Mouse (Mus musculus) urinary bladder, postnatal 36 days (tissue): ENCODE results near the gene Gm3646.

Experiments
- DNase-seq, 2 experiments: peaks; one replicate each; pipeline ENCODE4 v3.0.0; 2022; ENCODE audit warnings: low spot score in 2 of 2, mixed read lengths in 1 of 2

The Gm3646 gene

DNA sequence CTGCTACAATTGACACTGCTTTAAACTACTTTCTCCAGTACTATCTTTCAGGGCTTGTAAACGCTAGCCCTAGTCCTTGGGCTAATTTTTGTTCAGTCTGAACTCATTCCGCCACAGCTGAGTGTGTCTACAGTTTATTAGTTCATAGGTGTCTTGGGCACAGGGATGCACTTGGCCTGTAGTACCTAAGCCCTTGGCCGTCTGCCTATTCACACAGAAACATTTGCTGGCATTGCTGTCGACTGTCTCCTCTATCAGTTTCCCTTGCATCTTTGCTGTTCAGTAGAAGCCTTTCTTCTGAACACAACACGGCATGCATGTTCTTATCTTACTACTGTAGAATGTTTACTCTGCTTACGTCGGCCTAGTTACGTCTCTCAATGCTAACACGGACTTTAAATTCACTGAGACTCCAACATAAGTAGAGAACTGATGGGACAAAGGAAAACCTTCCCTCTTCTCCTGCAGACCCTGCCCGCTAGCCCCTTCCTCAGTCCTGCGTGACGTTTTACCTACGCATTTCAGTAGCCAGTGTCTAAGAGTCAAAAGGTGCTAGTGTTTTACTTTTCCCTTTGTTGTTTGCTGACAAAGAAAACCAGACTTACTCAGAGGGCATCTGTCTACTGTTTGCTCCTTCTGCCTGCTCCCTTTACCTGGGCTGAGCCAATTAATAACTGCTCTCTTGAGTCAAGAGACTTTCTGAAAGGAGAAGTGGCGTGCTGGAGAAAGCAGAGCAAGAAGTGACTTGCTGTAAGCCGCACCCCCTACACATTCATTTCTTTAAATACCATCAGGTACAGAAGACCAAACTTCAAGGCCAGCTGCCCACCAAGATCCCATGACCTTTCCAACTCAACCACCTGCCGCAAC is 25.8 kb downstream of the Gm3646 start:
- no peak for DNase-seq

- DNase-seq, result no peak
These were observed 31.0 kb downstream of the Gm3646 start for GRCm38 (mm10) chr1:39773991-39774729.

DNA sequence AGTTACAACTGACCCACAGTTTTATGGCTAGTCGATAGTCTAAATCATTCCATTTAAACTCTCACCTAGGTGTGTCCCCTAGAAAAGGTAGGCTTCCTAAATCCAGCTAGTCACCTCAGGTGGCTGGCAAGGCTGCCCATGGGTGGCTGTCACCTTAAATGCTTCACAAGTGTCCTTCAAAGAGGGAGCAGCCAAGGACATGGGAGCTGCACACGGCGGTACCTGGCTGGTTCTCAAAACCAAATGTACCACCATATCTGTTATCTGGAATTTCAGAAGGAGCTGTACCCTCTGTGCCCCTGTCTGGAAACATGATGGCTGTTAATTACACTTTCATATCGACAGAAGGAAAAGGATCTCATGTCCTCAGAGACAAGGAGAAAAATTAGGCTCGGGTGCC is 31.6 kb downstream of the Gm3646 start:
- no peak for DNase-seq

DNA sequence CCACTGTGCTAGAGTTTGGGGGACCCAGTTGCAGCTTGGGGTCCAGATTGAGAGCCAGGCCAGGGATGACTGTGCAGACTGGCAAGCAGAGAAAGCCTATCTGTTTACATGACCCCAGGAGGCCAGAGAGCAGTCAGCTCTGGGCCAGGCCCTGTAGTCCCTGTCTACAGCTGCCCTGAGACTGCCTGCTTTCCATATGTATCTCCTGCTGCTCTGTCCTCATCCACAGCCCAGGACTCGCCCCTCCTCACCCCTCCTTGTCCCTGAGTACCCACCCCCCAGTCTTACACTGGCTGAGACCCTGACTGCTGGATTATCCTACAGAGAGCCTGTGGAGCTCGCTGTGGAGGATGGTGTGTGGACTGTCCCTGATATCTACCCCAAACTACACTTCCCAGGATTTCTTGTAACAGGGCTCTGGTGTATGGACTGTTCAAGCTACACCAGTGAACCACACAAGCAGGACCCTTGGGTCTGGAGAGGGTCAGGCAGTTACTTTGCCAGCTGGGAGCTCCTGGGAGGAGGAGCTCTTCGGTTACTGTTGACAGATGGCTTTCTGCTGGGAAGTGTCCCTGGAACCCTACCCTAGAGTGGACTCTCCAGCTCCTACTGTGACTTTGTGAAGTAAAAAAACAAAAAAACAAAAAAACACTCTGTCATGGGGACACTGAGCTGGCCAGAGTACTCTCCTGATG is 32.6 kb downstream of the Gm3646 start:
- no peak for DNase-seq

DNA sequence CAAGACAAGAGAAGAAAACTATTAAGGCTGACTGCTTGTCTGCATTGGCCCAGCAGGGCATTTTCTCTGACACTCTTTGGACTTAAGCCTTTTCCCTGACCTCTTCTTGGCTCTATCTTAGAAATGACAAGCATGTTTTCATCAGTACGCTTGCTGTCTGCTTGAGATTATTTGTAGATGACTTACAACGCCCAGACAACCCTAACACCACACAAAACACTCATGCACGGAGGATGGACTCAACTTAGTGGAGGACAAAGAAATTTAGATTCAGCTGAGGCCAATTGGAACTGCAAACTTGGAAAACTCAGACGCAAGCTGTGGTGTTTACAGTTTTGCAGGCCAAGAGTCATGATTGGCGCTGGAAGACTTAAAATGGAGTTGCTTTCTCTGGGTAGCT is 34.7 kb downstream of the Gm3646 start:
- DNase-seq, result no peak

- no peak for DNase-seq
These were observed 37.1 kb downstream of the Gm3646 start for GRCm38 (mm10) chr1:39768017-39768416.

- no peak for DNase-seq
These were observed 39.2 kb downstream of the Gm3646 start for GRCm38 (mm10) chr1:39765854-39766493.

- peak; percentile 61 to 83 for DNase-seq
These were observed 43.1 kb downstream of the Gm3646 start for GRCm38 (mm10) chr1:39762025-39762370.

DNA sequence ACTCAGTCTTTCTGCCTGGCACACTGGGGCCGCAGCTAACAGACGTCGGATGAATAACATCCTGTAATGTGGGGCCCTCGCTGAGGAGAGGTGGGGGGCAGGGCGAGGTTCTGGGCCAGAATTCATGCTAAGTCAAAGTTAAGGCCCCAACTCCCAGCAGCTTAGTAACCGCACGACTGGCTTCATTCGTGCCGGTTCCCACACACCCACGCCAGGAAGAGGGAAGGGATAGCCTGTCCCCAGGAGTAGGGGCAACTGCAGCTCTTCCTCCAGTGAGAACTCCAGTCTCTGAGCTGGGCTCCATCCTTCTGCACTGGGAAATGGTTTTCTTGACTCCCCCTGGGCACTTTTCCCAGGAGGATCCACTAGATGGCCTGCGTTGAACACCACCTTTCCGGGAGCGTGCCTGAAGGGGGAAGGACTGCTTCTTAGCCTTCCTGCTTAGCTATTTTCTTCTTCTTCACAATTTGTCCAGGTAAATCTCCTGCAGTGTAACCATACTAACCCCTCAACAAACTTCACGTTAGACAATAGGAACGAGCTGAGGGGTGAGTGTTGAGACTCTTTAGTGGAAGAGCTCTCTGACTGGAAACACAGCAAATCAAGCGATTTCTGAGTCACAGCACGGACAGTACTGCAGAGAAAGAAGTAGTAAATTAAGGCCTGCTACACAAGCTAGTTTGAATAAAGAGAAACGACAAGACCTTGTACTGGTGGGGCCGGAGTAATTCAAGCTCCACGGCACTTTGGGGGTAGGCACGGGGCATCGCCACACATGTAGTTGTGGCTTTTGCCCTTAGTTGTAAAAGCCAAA is 43.7 kb downstream of the Gm3646 start:
- peak; percentile 56 to 73 for DNase-seq

- no peak for DNase-seq
These were observed 44.9 kb downstream of the Gm3646 start for GRCm38 (mm10) chr1:39760181-39760715.

DNA sequence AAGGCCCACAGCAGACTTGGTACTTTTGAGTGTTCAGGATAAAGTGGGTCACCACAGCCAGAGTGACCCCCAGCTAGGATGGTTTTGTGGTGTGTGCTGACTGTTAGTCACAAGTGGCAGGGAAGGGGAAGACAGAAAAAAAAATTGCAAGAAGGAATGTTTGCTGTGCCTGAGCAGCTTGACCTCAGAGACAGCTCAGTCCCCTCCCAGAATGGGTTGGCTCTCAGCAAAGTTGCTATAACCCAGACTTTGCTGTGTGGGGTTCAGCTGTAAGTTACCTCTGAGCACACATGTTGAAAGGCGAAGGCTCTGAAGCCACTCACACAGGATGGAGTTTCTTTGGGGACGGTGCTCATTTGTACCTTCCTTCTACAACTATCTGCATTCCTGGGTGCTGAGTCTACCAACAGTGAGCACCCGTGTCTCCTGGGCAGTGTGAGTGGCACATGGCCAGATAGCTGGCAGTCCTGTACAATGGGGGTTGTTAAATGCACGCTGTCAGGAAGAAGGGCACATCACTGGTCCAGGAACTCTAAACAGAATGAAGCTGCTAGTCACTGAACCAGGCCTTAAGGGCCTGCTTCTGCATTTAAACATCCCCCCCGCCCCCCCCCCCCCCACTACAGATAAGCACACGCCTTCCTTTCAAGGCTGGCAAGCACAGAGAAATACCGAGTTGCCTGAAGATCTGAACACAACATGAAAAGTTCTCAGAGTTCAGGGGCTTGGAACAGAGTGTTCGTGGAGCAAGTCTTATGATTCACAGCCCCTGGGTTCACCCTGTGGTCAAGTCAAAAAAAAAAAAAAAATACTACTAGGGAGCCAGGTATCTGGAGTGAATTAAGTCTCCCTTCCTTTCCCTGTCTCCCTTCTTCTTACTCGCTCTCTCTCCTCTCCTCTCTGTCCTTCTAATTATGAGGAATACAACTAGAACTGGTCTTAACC is 45.6 kb downstream of the Gm3646 start:
- DNase-seq, result no peak

- DNase-seq, result no peak
These were observed 46.9 kb downstream of the Gm3646 start for GRCm38 (mm10) chr1:39758244-39758643.

DNA sequence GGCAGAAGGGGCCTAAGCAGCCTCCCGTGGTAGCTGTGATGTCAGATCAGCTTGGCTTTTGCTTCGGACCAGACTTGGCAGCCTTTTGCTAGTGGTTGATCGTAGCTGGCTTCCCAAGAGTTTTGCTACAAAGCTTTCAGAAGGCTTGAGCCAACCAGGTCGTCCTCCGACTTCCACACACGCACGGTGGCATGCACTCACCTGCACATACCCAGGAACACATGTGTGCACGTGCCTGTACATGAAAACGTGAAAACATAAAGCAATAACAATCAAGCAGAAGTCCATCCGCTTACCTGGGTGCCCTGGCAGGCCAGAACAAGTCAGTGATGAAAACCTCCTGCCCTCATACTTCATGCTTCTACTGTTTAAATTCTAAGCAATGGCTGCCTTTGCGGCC is 48.2 kb downstream of the Gm3646 start:
- DNase-seq, result peak; percentile 43 to 50

DNA sequence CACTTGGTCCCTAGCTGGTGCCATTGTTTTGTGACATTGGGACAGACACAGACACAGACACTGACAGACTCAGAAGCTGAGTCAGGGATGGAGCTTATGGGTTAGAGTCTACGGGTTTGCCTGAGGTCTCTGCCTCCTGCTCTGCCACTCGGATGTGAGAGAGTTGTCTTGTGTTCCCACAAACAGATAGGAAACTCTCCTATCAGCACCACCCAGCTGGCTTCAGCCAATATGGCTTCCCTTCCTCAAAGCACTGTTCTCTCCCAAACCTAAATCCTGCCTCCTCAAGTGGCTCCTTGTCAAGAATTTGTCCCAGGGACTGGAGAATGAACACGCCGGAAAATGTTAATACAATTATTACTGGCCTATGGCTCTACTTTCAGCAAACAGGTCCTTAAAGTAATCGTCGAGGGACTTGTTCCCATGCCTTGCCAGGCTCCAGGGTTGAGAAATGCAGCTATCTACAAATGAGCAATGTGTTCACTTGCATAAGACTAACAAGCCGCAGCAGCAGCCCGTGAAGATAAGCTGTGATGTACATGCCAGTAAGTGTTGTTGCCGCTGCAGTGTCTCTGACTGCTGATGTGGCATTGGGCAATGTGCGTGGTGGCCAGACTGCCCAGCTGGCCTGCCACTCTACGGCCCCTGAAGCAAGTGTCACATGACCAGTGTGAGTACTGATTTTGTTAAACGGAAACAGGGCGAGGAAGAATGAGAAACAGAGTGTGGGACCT is 50.7 kb downstream of the Gm3646 start:
- peak; percentile 29 to 61 for DNase-seq
